Mouse (Mus musculus) bone marrow, adult 2 months (tissue): ENCODE measurements around the gene Gnai3.

Source experiments
- CTCF ChIP-seq: fragments of 200-500 bp; IDR thresholded peaks from 2 replicates; pipeline ENCODE4 v1.5.1; 2011; ENCODE audit warnings: low read length, control low read depth; ENCODE audit not compliant: control insufficient read depth, insufficient read depth
- POLR2A ChIP-seq: fragments of 200-500 bp; IDR thresholded peaks from 2 replicates; pipeline ENCODE4 v1.6.1; 2011; ENCODE audit warnings: low read depth, mild to moderate bottlenecking, control low read depth, low read length, borderline replicate concordance; ENCODE audit not compliant: control insufficient read depth

- no peak for TF ChIP-seq CTCF
- TF ChIP-seq POLR2A = no peak
Measured at GRCm38 (mm10) chr3:108164091-108164490, 18.1 kb upstream of the Gnai3 start.
